Mouse (Mus musculus) right cerebral cortex, adult 2 months (tissue): ENCODE results near the gene Gpr179.

Experiments used
- DNase-seq, 2 experiments: peaks; one replicate each; pipeline ENCODE4 v3.0.0; 2021 to 2022; ENCODE audit warnings: low spot score in 2 of 2

The Gpr179 gene

DNA sequence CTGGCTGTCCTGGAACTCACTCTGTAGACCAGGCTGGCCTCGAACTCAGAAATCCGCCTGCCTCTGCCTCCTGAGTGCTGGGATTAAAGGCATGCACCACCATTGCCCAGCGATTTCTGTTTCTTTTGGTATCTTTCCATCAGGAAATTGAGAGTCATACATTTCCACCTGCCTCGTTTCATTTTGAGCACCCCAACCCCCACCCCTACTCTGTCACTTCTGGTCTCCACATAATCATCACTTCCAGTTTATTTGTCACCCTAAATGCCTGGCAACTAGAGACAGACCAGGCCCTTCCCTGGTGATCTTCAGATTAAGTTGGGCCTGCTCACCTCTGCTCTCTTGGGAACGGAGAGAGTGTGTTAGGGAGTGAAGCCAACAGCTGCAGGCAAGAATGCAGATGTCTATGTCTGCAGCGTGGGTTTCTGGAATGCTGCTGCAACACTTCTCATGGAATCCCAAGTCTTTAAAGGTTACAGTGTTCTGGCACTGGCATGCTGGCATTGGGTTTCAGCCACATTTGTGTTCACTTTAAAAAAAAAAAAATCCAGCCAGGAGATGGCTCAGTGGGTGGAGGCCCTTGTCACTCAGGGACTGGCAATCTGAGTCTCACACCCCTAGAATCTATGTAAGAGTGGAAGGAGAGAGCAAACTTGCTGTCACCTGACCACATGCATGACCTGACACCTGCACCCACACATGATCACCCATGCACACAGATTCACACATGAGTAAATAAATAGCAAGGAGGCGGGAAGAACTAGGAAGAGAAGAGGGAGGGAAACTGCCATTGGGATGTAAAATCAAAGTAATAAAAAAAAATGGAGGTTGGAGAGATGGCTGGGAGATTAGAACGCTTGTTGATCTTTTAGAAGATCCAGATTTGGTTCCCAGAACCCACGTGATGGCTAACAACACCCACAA lies 65.8 kb downstream of the Gpr179 start:
- no peak for DNase-seq

DNA sequence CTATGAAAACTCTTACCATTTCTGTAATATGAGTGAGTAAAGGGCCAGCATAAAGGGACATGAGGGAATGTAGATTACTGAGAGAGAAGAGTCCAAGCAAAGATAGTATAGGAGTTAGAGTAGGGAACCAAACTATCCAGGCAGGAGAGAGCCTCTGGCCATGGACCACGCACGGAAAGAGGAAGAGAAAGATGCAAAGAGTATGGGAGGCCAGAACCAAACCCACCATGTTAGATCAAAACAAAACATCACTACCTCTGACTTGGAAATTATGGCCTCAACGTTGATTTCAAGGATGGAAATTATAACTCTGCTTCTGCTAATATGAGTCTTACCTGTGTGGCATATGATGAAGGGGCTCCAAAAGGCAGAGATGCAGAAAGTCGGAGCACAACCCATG lies 67.0 kb downstream of the Gpr179 start:
- no peak for DNase-seq

DNA sequence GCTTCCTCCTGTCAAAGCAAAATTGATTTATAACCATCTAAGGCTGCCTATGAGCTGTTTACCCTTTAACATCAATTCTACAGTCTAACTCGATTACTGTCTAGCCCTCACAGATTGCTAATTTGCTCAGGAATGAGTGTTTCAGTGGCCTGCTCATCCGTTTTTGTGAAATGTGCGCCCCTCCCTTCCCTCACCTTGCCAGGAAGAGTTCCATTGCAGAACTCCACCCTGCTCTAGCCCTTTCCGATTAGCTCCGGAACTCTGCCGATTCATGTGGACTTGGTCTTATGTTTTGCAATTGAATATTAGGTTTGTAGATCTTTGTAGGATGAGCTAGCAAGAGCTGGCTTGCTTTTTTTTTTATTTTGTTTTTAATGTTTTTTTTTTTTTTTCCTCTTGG lies 69.7 kb downstream of the Gpr179 start:
- no peak for DNase-seq
